Mouse (Mus musculus) embryo, embryonic 9.5 days (tissue): ENCODE results near the gene Vmn1r18.
"Not testable (repeated sequence)": the region's sequence is repeated elsewhere in the genome, so short reads cannot be mapped to it uniquely, and the experiment has no call there.

Experiments used
- DNase-seq: peaks from one replicate; pipeline ENCODE4 v3.0.0-alpha.2; 2017; ENCODE audit errors: extremely low spot score

Gene Vmn1r18

GRCm38 (mm10) chr6:57395683-57396082 lies at the start of gene Vmn1r18:
Gene Vmn1r18, minus strand, starts transcription at chr6:57395783.
- DNase-seq, result no peak

GRCm38 (mm10) chr6:57431196-57431595 lies 35.6 kb upstream of the Vmn1r18 start:
- DNase-seq, result no peak

DNA sequence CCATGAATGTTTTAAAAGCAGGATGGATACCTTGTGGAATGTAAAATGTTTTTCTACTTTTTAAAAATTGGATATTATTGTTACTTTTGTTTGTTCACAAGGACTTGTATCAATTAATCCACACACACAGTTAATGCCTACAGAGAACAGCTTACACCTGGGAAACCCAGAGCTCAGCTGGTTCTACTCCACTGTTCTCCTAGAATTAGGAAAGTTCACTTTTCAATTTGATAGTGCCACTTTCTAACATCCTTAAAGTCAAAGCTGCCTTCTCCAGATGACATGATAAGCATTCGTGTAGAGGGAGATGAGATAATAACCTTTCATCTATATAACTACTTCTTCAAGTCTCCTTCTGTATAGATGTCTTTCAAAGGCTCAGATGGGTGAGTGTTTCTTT lies 33.0 kb upstream of the Vmn1r18 start, which contains the start of gene Vmn1r20:
Vmn1r20 (plus strand) TSS at position 301 of the 400 bp plus-strand sequence.
- no peak for DNase-seq

DNA sequence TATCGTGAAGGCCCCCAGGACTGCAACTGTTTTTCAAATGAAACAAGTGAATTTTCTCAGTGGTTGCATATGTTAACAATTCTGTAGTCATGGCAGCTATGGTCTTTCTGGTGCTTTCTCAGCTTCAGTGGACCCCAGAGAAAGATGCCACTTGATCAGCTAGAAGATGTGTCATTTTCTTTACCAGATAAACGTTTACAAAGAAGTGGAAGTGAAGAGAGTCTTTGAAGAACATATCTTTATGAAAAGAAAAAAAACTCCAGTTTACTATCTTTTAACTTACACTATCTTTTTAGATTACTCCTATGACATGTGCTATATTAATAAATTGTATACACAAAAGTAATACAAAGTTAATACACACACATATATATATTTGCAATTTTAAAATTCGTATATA lies 7.9 kb upstream of the Vmn1r18 start, which contains the start of gene Vmn1r19:
Vmn1r19 (plus strand) TSS at position 301 of the 400 bp plus-strand sequence.
- DNase-seq, result not testable (repeated sequence)

- no peak for DNase-seq
Measured at GRCm38 (mm10) chr6:57367496-57367895, 28.1 kb downstream of the Vmn1r18 start.

DNA sequence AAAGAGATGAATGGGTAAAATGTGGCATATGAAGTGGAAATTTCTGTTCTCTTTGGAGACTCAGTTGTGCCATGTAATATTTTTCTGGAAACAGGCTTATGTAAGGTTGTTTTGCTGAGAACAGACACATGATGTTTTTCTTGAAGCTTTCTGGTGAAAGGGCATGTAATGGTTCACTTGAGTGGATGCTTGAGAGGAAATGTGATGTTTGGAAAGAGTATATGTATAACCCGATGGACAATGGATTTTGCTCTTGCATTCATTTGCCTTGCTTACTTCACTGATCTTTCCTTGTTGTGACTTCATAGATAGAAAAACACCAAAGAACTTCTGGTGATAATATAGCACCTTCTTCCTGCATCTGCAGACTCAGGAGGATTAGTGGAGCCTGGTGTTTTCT lies 29.7 kb downstream of the Vmn1r18 start:
- not testable (repeated sequence) for DNase-seq

GRCm38 (mm10) chr6:57363627-57364026 lies 32.0 kb downstream of the Vmn1r18 start, which contains the start of gene Vmn1r17:
Gene Vmn1r17, minus strand, starts transcription at chr6:57363727.
- DNase-seq, result no peak

DNA sequence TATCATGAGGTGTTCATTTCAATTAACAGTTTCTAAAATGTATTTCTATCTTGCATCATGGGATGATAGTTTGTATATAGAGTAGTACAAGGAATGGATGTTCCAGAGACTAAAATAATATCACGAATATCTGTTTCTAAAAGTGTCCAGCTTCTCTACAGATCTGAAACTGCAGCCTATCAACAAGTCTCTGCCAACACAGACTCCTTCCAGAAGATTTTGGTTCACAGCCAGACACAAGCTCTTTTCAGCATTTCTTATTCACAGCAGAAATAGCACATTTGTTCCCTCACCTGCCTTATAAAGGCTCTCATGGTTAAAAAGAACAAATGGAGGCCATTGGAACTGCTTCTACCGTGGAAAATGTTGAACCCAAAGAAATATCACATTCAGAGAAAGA lies 38.7 kb downstream of the Vmn1r18 start:
- DNase-seq, result no peak

GRCm38 (mm10) chr6:57329394-57329793 lies 66.2 kb downstream of the Vmn1r18 start, which contains the start of gene Vmn1r16:
Gene Vmn1r16, minus strand, starts transcription at chr6:57329494.
- DNase-seq, result no peak
